Mouse (Mus musculus) stomach, postnatal 0 days (tissue): Measurements from ENCODE around the gene Vwa1.

Experiments
- CTCF ChIP-seq: IDR thresholded peaks from 2 replicates; pipeline ENCODE4 v1.5.1; 2016; ENCODE audit warnings: antibody characterized with exemption, low read depth, mild to moderate bottlenecking, moderate library complexity
- EP300 ChIP-seq: optimal IDR thresholded peaks from 2 replicates; pipeline ENCODE3; 2016; ENCODE audit warnings: antibody characterized with exemption

DNA sequence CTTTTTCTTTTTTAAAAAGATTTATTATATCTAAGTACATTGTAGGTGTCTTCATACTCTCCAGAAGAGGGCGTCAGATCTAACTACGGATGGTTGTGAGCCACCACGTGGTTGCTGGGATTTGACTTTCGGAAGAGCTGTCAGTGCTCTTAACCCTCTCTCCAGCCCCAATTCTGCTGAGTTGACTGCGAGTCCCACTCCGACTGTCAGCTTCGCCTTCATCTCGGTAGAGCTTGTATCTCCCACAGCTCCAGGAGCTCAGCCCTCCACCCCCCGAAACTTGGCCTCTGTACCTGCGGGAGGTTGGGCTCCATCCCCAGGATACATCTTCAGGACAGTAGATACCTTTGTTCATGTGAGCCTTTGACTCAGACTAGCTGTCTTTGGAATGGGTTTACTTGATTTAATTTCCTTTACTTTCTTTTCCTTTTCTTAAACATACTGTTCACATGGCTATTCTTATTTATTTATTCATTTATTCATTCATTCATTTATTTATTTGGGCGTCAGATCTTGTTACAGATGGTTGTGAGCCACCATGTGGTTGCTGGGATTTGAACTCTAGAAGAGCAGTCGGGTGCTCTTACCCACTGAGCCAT lies 28.3 kb upstream of the Vwa1 start, which contains the start of gene Mrpl20:
- no peak for TF ChIP-seq EP300
- peak; percentile 55 for TF ChIP-seq CTCF
